Mouse (Mus musculus) brain, embryonic 14.5 days (tissue): ENCODE measurements at regions not wholly inside any gene's neighbourhood (a gene's known extent, or its start where the extent isn't known, plus 50 kb on each side); places are given as distances from the start of the nearest gene placed in this dataset.

Experiments
- CTCF ChIP-seq: fragments of 200-500 bp; IDR thresholded peaks from 2 replicates; pipeline ENCODE4 v1.5.1; 2012; ENCODE audit warnings: inconsistent platforms, mild to moderate bottlenecking, moderate library complexity, borderline replicate concordance; ENCODE audit not compliant: insufficient read depth, insufficient read length; ENCODE audit errors: extremely low read depth
- POLR2A ChIP-seq: fragments of 200-500 bp; IDR thresholded peaks from 2 replicates; pipeline ENCODE4 v1.6.1; 2012; ENCODE audit warnings: mild to moderate bottlenecking, inconsistent platforms, borderline replicate concordance; ENCODE audit not compliant: poor library complexity, insufficient read depth, insufficient read length, severe bottlenecking; ENCODE audit errors: extremely low read depth

GRCm38 (mm10) chr7:67456015-67456414 is 83.4 kb upstream of the Mef2a start:
- no peak for TF ChIP-seq CTCF
- TF ChIP-seq POLR2A, result no peak
